Mouse (Mus musculus) macrophage (primary cell): ENCODE data around the gene Zfp142. TPM values are rescaled to one million over a fixed set of nuclear protein-coding genes. Genes with fewer than 3 reads are reported as not detected.

Experiments
- H3K27ac ChIP-seq: fragments of 350-480 bp; formaldehyde crosslinking; 2 replicates; pipeline ENCODE4 v1.9.0; 2021
- H3K36me3 ChIP-seq: fragments of 350-480 bp; formaldehyde crosslinking; 2 replicates; pipeline ENCODE4 v1.9.0; 2021; ENCODE audit errors: inconsistent target
- H3K4me3 ChIP-seq: fragments of 350-480 bp; formaldehyde crosslinking; 2 replicates; pipeline ENCODE4 v1.9.0; 2021; ENCODE audit errors: inconsistent target
- H3K79me2 ChIP-seq: fragments of 350-480 bp; formaldehyde crosslinking; 2 replicates; pipeline ENCODE4 v1.9.0; 2021; ENCODE audit errors: inconsistent target
- WGBS: methylation state at CpG from one replicate; pipeline ENCODE4 v1.1.7; 2026; ENCODE audit warnings: inconsistent platforms; ENCODE audit not compliant: missing documents; 5-methylcytosine and 5-hydroxymethylcytosine counted together
- polyA plus RNA-seq: library from polyadenylated mRNA; stranded (reverse); fragments of 250-400 nt; gene quantifications from 3 replicates; pipeline ENCODE4 v1.2.4, GENCODE M21; 2018; ENCODE audit warnings: inconsistent platforms

Gene Zfp142
- polyA plus RNA-seq, 1 experiment from 2014 or later: 6.7 TPM

DNA sequence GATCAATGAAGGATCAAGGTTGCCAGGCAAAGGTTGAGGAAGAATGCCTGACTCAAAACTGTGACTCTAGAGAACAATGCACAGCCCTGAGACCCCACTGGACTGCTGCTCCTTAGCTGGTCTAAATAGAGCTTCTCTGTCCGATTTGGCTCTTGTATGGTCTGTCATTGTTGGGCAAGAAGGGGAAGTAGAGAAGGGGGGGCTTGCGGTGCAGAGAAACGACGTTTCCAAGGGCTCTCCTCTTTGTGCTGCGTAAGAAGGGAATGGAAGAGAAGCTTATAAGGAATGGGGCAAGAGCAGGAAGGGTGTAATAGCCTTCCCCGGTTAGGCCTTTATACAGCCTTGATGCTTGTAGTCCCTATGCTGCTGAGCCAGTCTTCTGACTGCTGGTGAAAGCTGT is 22.2 kb downstream of the Zfp142 start:
- Histone ChIP-seq H3K4me3 (no peak overlapping the region), H3K36me3 (peaks cover 37% of the 10 kb centered on the region), H3K27ac (no peak overlapping the region), H3K79me2 (no peaks in the 10 kb centered on the region)
- 40% methylated on average over 6 of the region's 6 CpGs for WGBS

DNA sequence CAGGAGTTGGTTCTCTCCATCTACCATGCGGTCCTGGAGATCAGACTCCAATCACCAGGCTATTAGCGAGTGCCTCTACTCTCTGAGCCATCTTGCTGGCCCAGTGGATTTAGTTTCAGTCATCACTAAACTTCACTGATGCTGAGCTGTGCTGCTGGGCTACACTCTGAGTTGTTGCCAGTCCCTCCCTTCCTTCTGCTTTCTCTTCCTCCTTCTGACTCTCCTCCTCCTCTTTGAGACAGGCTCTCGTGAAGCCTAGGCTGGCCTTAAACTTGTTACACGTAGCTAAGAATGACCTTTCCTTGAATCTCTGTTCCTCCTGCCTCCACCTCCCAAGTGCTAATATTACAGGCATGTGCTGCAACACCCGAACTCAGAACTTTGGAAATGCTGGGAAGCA is 29.0 kb downstream of the Zfp142 start:
- WGBS: 77% methylated on average over 5 of the region's 5 CpGs
- no peaks in the 10 kb centered on the region for H3K79me2 ChIP-seq
- H3K27ac ChIP-seq: no peak overlapping the region
- H3K4me3 ChIP-seq: no peak overlapping the region
- H3K36me3 ChIP-seq: no peaks in the 10 kb centered on the region

DNA sequence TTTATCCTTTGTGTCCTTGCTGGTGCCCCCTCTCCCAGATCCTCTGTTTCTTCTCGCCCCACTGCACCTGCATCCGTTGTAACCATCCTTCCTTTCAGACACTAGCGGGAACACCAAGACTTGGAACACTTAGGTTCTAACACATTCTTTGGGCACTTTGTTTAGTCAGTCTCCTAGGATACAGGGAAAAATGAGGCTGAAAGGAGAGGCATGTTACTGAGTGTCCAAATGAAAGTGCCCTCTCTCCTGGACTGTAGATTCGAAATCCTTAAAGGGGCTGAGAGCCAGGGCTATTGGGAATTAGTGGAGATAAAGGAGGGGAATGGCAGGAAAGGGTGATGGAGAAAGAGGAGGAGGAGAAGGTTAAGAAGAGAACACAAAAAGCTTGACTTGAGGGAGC is 43.9 kb downstream of the Zfp142 start, which contains the start of gene Usp37:
TSS of gene Usp37 (minus strand) at position 101 of the 400 bp plus-strand sequence.
- no peaks in the 10 kb centered on the region for H3K79me2 ChIP-seq
- WGBS: 92% methylated on average over 4 of the region's 4 CpGs
- no peak within 1 kb of the TSS for H3K4me3 ChIP-seq
- H3K27ac ChIP-seq: no peak within 1 kb of the TSS
- H3K36me3 ChIP-seq: no peaks in the 10 kb centered on the region

DNA sequence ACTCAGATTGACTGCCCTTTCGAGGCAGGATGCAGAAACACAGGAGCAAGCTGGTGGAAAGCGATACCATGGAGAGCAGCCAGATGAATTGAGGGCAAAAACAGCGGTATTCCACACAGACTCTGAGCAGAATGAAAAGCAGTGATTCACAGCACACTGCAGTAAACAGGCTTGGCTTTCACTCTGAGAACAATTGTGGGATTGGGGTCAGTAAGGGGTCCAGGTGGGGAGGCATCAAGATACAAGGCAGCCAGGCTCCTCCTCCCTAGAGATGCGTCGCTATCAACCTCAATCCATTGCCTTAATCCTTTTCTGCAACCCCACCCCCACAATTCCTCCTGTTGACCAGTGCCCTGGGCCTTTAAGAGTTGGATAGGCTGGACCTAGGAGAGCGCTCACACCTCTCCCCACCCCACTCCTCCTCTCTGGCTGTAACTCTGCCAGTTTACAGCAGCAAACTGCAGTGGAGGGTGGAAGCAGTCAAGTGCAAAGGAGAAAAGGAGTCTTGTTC is 45.5 kb downstream of the Zfp142 start, which contains the start of gene Plcd4:
TSS of gene Plcd4 (plus strand) at position 438 of the 511 bp plus-strand sequence.
- H3K27ac ChIP-seq: no peak within 1 kb of the TSS
- no peak within 1 kb of the TSS for H3K4me3 ChIP-seq
- WGBS: 26% methylated on average over 6 of the region's 6 CpGs
- no peaks in the 10 kb centered on the region for H3K79me2 ChIP-seq
- H3K36me3 ChIP-seq: no peaks in the 10 kb centered on the region

DNA sequence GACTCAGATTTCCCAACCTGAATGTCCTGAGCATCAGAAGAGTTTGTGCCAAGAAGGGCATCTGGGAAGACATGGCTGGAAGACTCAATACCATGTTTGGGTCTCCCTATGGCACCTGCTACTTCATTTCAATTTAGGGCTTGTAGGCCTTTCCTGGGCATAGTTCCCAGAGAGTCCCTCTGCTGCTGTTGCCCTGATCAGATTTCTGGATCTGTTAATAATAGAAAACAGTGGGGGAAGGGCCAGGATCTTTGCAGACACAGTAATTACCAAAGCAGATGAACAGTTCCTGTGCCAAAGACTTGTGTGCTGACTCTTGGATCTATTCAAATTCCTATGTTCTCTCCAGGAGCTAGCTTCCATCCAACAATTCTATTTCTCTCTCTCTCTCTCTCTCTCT is 49.4 kb downstream of the Zfp142 start:
- H3K27ac ChIP-seq: no peak overlapping the region
- no peak overlapping the region for H3K4me3 ChIP-seq
- H3K36me3 ChIP-seq: no peaks in the 10 kb centered on the region
- no peaks in the 10 kb centered on the region for H3K79me2 ChIP-seq

DNA sequence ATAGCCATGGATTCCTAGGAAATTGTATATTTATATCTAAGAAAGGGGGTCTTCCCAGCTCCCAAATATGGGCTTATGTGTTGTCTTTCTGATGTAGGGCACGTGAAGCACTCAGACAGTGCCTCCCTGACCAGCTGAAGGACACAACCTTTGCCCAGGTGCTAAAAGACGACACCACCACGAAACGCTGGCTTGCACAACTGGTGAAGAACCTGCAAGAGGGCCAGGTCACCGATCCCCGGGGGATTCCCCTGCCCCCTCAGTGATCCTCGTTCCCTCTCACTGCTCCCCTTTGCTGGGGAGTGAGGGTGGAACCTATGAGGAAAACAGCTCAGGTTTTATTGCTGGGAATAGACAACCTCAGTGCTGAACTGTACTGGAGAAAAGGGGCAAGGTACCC is 59.5 kb downstream of the Zfp142 start:
- Histone ChIP-seq H3K4me3 (no peak overlapping the region), H3K27ac (no peak overlapping the region), H3K36me3 (peaks cover 81% of the 10 kb centered on the region), H3K79me2 (no peaks in the 10 kb centered on the region)
- 92% methylated on average over 7 of the region's 7 CpGs for WGBS

DNA sequence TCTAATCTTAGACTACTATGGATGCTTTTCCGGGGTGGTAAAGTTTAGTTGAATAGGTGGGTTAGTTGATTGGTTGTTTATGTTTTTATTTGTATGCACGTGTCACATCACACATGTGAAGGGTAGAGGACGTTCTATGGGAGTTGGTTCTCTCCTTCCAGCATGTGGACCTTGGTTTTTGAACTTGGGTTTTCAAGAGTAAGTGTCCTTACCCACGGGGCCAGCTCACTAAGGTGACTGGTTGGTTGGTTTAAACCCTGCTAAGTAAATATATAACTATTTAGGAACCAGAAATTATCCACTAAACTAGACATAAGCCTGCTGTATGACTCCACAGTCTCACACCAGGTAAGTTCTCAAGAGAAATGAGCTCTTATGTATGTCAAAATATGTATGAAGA is 63.3 kb downstream of the Zfp142 start:
- no peak overlapping the region for H3K27ac ChIP-seq
- H3K36me3 ChIP-seq: peaks cover 76% of the 10 kb centered on the region
- H3K79me2 ChIP-seq: no peaks in the 10 kb centered on the region
- WGBS: 96% methylated on average over 4 of the region's 4 CpGs
- no peak overlapping the region for H3K4me3 ChIP-seq

DNA sequence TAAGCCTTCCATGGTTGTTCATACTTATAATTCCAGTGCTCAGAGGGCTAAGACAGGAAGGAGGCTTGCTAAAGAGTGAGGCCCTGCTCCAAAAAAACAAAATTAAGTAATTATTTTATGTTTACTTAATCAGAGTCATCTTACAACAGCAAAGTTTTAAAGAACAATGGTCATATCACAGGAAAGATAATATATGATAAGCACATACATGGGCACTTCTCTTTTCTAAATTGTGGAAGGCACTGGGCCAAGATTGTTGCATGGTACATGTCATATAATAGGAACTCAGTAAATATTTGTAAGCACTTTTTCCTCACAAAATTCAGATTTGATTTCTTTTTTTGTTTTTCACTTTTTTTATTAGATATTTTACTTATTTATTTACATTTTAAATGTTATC is 68.2 kb downstream of the Zfp142 start:
- Histone ChIP-seq H3K27ac (no peak overlapping the region), H3K4me3 (no peak overlapping the region), H3K36me3 (peaks cover 49% of the 10 kb centered on the region), H3K79me2 (peaks cover 33% of the 10 kb centered on the region)

Other genes with a start within 250 kb of the Zfp142 start
- 0.19 to 0.80 TPM (median 0.30 TPM) in 3 replicates for gene Catip, start 226.1 kb downstream of the Zfp142 start, polyA plus RNA-seq
- gene Slc11a1, start 213.1 kb downstream of the Zfp142 start, polyA plus RNA-seq: 377 to 467 TPM (median 435 TPM) in 3 replicates
- gene Ctdsp1, start 196.7 kb downstream of the Zfp142 start, polyA plus RNA-seq: 82.2 to 152 TPM (median 116 TPM) in 3 replicates
- 0.04 to 0.06 TPM in 2 of 3 replicates, not detected in the other for gene Vil1, start 178.9 kb downstream of the Zfp142 start, polyA plus RNA-seq
- gene Cnot9, start 82.2 kb downstream of the Zfp142 start, polyA plus RNA-seq: 35.7 to 47.8 TPM (median 39.6 TPM) in 3 replicates
- gene Plcd4, start 45.4 kb downstream of the Zfp142 start, polyA plus RNA-seq: not detected in 3 replicates
- 5.1 to 10.9 TPM (median 7.0 TPM) in 3 replicates for gene Usp37, start 44.0 kb downstream of the Zfp142 start, polyA plus RNA-seq
- gene Bcs1l, start within 50 bp of the Zfp142 start, polyA plus RNA-seq: 6.7 to 12.0 TPM (median 10.1 TPM) in 3 replicates
- gene Rnf25, start 13.2 kb upstream of the Zfp142 start, polyA plus RNA-seq: 33.4 to 51.2 TPM (median 41.5 TPM) in 3 replicates
- 0.40 to 1.8 TPM (median 0.80 TPM) in 3 replicates for gene Stk36, start 13.2 kb upstream of the Zfp142 start, polyA plus RNA-seq
- 3.0 to 5.5 TPM (median 3.7 TPM) in 3 replicates for gene Ttll4, start 73.5 kb upstream of the Zfp142 start, polyA plus RNA-seq
- 10.0 to 133 TPM (median 56.9 TPM) in 3 replicates for gene Cyp27a1, start 125.3 kb upstream of the Zfp142 start, polyA plus RNA-seq
- gene Prkag3, start 161.0 kb upstream of the Zfp142 start, polyA plus RNA-seq: not detected in 3 replicates
- gene Wnt6, start 183.6 kb upstream of the Zfp142 start, polyA plus RNA-seq: 0.11 to 0.15 TPM in 2 of 3 replicates, not detected in the other
- not detected in 3 replicates for gene Wnt10a, start 203.3 kb upstream of the Zfp142 start, polyA plus RNA-seq